Mouse (Mus musculus): ENCODE results near the gene Dkk3. TPM values are rescaled to one million over a fixed set of nuclear protein-coding genes. Genes with fewer than 3 reads are reported as not detected.
"Not testable (repeated sequence)": the region's sequence is repeated elsewhere in the genome, so short reads cannot be mapped to it uniquely, and the experiment has no call there.

The Dkk3 gene
- polyA plus RNA-seq, 1 experiment from 2014 or later = 74.7 TPM

GRCm38 (mm10) chr7:112110638-112111372 lies 48.1 kb downstream of the Dkk3 start:
- Histone ChIP-seq H3K4me3 (no peak overlapping the region), H3K36me3 (peaks cover 84% of the 10 kb centered on the region), H3K9me3 (no peaks in the 10 kb centered on the region), H3K4me1 (0 out of 2 replicates have a peak, but pooled peaks cover 3% of the 10 kb centered on the region), H3K27me3 (replicated peaks) (no peaks in the 10 kb centered on the region), H3K4me2 (no peak overlapping the region), H3K9ac (no peak overlapping the region), H3K27ac (replicated peaks) (no peak overlapping the region)
- WGBS = 88% methylated on average over 19 of the region's 19 CpGs
- no peak for ATAC-seq (ENCODE audit: extremely low read depth, insufficient number of reproducible peaks, low FRiP score, low TSS enrichment)

- Histone ChIP-seq H3K4me2 (no peak overlapping the region), H3K27me3 (replicated peaks) (no peaks in the 10 kb centered on the region), H3K36me3 (peaks cover 95% of the 10 kb centered on the region), H3K27ac (replicated peaks) (no peak overlapping the region), H3K9ac (no peak overlapping the region), H3K4me1 (0 out of 2 replicates have a peak, but pooled peaks cover 3% of the 10 kb centered on the region), H3K9me3 (no peaks in the 10 kb centered on the region), H3K4me3 (no peak overlapping the region)
- no peak for ATAC-seq (ENCODE audit: extremely low read depth, insufficient number of reproducible peaks, low FRiP score, low TSS enrichment)
Observed at GRCm38 (mm10) chr7:112108757-112109156, 50.1 kb downstream of the Dkk3 start.

- 80% methylated on average over 5 of the region's 5 CpGs for whole genome bisulfite sequencing
- no peak for ATAC-seq (ENCODE audit: extremely low read depth, insufficient number of reproducible peaks, low FRiP score, low TSS enrichment)
- Histone ChIP-seq H3K4me2 (no peak overlapping the region), H3K36me3 (peaks cover 96% of the 10 kb centered on the region), H3K27ac (replicated peaks) (no peak overlapping the region), H3K27me3 (replicated peaks) (no peaks in the 10 kb centered on the region), H3K9ac (no peak overlapping the region), H3K4me3 (no peak overlapping the region), H3K9me3 (no peaks in the 10 kb centered on the region), H3K4me1 (no peaks in the 10 kb centered on the region; the same call in 1 of the 2 replicates)
Observed at GRCm38 (mm10) chr7:112103816-112104215, 55.0 kb downstream of the Dkk3 start.

- no peaks in the 10 kb centered on the region for H3K9me3 ChIP-seq
- no peak overlapping the region for H3K9ac ChIP-seq
- no peaks in the 10 kb centered on the region; the same call in 1 of the 2 replicates for H3K4me1 ChIP-seq
- no peak overlapping the region for H3K4me3 ChIP-seq
- WGBS = 61% methylated on average over 5 of the region's 5 CpGs
- no peak for ATAC-seq (ENCODE audit: extremely low read depth, insufficient number of reproducible peaks, low FRiP score, low TSS enrichment)
- H3K27me3 ChIP-seq (replicated peaks) = no peaks in the 10 kb centered on the region
- H3K4me2 ChIP-seq = no peak overlapping the region
- peaks cover 96% of the 10 kb centered on the region for H3K36me3 ChIP-seq
- H3K27ac ChIP-seq (replicated peaks) = no peak overlapping the region
Observed at GRCm38 (mm10) chr7:112102933-112103332, 55.9 kb downstream of the Dkk3 start.

- H3K4me3 ChIP-seq = no peak overlapping the region
- no peak overlapping the region for H3K9ac ChIP-seq
- no peak for ATAC-seq (ENCODE audit: extremely low read depth, insufficient number of reproducible peaks, low FRiP score, low TSS enrichment)
- H3K9me3 ChIP-seq = no peaks in the 10 kb centered on the region
- no peak overlapping the region for H3K27ac ChIP-seq (replicated peaks)
- peaks cover 96% of the 10 kb centered on the region for H3K36me3 ChIP-seq
- WGBS = 92% methylated on average over 2 of the region's 2 CpGs
- no peaks in the 10 kb centered on the region; the same call in 1 of the 2 replicates for H3K4me1 ChIP-seq
- no peak overlapping the region for H3K4me2 ChIP-seq
- no peaks in the 10 kb centered on the region for H3K27me3 ChIP-seq (replicated peaks)
Observed at GRCm38 (mm10) chr7:112100887-112101286, 58.0 kb downstream of the Dkk3 start.

- not testable (repeated sequence) for H3K9me3 ChIP-seq; H3K27me3 ChIP-seq (replicated peaks); H3K27ac ChIP-seq (replicated peaks); H3K4me3 ChIP-seq; H3K4me1 ChIP-seq; H3K9ac ChIP-seq; ATAC-seq (ENCODE audit: extremely low read depth, insufficient number of reproducible peaks, low FRiP score, low TSS enrichment); H3K4me2 ChIP-seq
- 96% methylated on average over 4 of the region's 4 CpGs for WGBS
- H3K36me3 ChIP-seq = peaks cover 98% of the 10 kb centered on the region
Observed at GRCm38 (mm10) chr7:112094923-112095322, 63.9 kb downstream of the Dkk3 start.

- Histone ChIP-seq H3K27ac (replicated peaks) (no peak overlapping the region), H3K27me3 (replicated peaks) (no peaks in the 10 kb centered on the region), H3K36me3 (peaks cover 83% of the 10 kb centered on the region), H3K9me3 (no peaks in the 10 kb centered on the region), H3K4me2 (no peak overlapping the region), H3K4me1 (no peaks in the 10 kb centered on the region), H3K4me3 (no peak overlapping the region), H3K9ac (no peak overlapping the region)
- 94% methylated on average over 2 of the region's 2 CpGs for WGBS
- ATAC-seq (ENCODE audit: extremely low read depth, insufficient number of reproducible peaks, low FRiP score, low TSS enrichment) = no peak
Observed at GRCm38 (mm10) chr7:112086186-112086585, 72.7 kb downstream of the Dkk3 start.

GRCm38 (mm10) chr7:112085062-112085461 lies 73.8 kb downstream of the Dkk3 start:
- Histone ChIP-seq H3K4me3 (no peak overlapping the region), H3K36me3 (peaks cover 83% of the 10 kb centered on the region), H3K9me3 (no peaks in the 10 kb centered on the region), H3K4me1 (no peaks in the 10 kb centered on the region), H3K27ac (replicated peaks) (no peak overlapping the region), H3K9ac (no peak overlapping the region), H3K27me3 (replicated peaks) (no peaks in the 10 kb centered on the region), H3K4me2 (no peak overlapping the region)
- ATAC-seq (ENCODE audit: extremely low read depth, insufficient number of reproducible peaks, low FRiP score, low TSS enrichment) = no peak
- WGBS = 32% methylated on average over 4 of the region's 4 CpGs

- no peak overlapping the region for H3K27ac ChIP-seq (replicated peaks)
- no peak overlapping the region for H3K4me3 ChIP-seq
- H3K9me3 ChIP-seq = no peaks in the 10 kb centered on the region
- WGBS = 64% methylated on average over 2 of the region's 2 CpGs
- no peak for ATAC-seq (ENCODE audit: extremely low read depth, insufficient number of reproducible peaks, low FRiP score, low TSS enrichment)
- no peak overlapping the region for H3K9ac ChIP-seq
- H3K4me1 ChIP-seq = no peaks in the 10 kb centered on the region
- peaks cover 82% of the 10 kb centered on the region for H3K36me3 ChIP-seq
- no peaks in the 10 kb centered on the region for H3K27me3 ChIP-seq (replicated peaks)
- H3K4me2 ChIP-seq = no peak overlapping the region
Observed at GRCm38 (mm10) chr7:112084222-112084621, 74.6 kb downstream of the Dkk3 start.

- no peak overlapping the region for H3K27ac ChIP-seq (replicated peaks)
- no peaks in the 10 kb centered on the region for H3K9me3 ChIP-seq
- no peak overlapping the region for H3K9ac ChIP-seq
- no peaks in the 10 kb centered on the region for H3K27me3 ChIP-seq (replicated peaks)
- no peak for ATAC-seq (ENCODE audit: extremely low read depth, insufficient number of reproducible peaks, low FRiP score, low TSS enrichment)
- no peak overlapping the region for H3K4me2 ChIP-seq
- no peaks in the 10 kb centered on the region for H3K4me1 ChIP-seq
- H3K4me3 ChIP-seq = no peak overlapping the region
- WGBS = 73% methylated on average over 1 of the region's 1 CpGs
- H3K36me3 ChIP-seq = peaks cover 86% of the 10 kb centered on the region
Observed at GRCm38 (mm10) chr7:112082636-112083035, 76.2 kb downstream of the Dkk3 start.

GRCm38 (mm10) chr7:112074868-112075267 lies 84.0 kb downstream of the Dkk3 start:
- Histone ChIP-seq H3K36me3 (peaks cover 70% of the 10 kb centered on the region), H3K27ac (replicated peaks) (no peak overlapping the region; the same call in 1 of the 2 replicates), H3K27me3 (replicated peaks) (no peaks in the 10 kb centered on the region), H3K4me3 (no peak overlapping the region), H3K9me3 (no peaks in the 10 kb centered on the region), H3K4me1 (peaks cover 3% of the 10 kb centered on the region; the same call in 1 of the 2 replicates), H3K4me2 (no peak overlapping the region), H3K9ac (no peak overlapping the region)
- no peak for ATAC-seq (ENCODE audit: extremely low read depth, insufficient number of reproducible peaks, low FRiP score, low TSS enrichment)
- 65% methylated on average over 5 of the region's 5 CpGs for WGBS

All from heart, embryonic 13.5 days (tissue).